Mouse (Mus musculus): ENCODE results near the gene Ttc39a. TPM values are rescaled to one million over a fixed set of nuclear protein-coding genes. Genes with fewer than 3 reads are reported as not detected.

Gene Ttc39a
- total RNA-seq, 1 experiment from 2014 or later, result 0.23 TPM

Other genes with a start within 250 kb of the Ttc39a start
- gene Osbpl9, start 204.4 kb upstream of the Ttc39a start, total RNA-seq (2017), result 328 and 343 TPM in 2 replicates
- gene Calr4, start 172.1 kb upstream of the Ttc39a start, total RNA-seq (2017), result 2.9 and 4.0 TPM in 2 replicates
- gene Eps15, start 126.4 kb upstream of the Ttc39a start, total RNA-seq (2017), result 75.4 and 96.3 TPM in 2 replicates
- gene Rnf11, start 78.1 kb downstream of the Ttc39a start, total RNA-seq (2017), result 125 and 130 TPM in 2 replicates
- not detected in 2 replicates for gene 4930522H14Rik, start 124.7 kb downstream of the Ttc39a start, total RNA-seq (2017)